Mouse (Mus musculus) inflammation-experienced regulatory T-cells (primary cell): ENCODE data around the gene Rpl18a. TPM values are rescaled to one million over a fixed set of nuclear protein-coding genes. Genes with fewer than 3 reads are reported as not detected.

Experiments used
- polyA plus RNA-seq, 2 experiments: library from polyadenylated mRNA; unstranded; fragments of 100-300 nt; shearing (Covaris generic); gene quantifications; one replicate each; pipeline ENCODE4 v1.2.1; 2017

Rpl18a gene
- polyA plus RNA-seq = 1,000 to 10,000 TPM; 5,102 to 6,041 TPM

DNA sequence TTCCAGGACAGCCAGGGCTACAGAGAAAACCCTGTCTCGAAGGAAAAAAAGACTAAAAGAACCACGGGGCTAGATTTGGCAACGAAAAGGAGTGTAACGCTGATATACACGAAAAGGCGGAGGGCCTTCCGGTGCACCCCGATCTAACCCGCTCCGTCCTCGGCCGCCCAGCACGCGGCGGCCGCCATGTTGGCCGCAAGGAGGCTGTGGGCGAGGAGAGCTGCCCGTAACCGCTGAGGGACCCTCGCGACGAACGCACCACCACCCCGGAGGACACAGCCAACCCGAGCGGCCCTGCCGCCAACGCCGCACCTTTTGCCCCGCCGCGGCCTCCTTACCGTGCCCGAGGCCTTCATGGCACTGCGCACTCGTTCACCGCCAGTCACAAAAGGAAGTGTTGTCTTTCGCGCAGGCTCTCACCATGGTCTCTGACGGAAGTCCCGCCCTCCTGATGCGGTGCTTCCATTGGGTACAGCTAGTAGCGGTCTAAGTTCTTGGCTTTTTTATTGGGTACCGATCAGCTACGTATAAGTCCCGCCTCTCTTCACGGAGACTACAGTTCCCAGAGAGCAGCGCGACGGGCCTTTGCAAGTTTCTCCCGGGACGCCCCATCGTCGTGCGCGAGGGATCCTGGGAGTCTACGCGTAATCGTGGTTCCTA lies at the start of gene Rpl18a:
Gene Rpl18a, minus strand, starts transcription at position 392 of the 660 bp plus-strand sequence.

DNA sequence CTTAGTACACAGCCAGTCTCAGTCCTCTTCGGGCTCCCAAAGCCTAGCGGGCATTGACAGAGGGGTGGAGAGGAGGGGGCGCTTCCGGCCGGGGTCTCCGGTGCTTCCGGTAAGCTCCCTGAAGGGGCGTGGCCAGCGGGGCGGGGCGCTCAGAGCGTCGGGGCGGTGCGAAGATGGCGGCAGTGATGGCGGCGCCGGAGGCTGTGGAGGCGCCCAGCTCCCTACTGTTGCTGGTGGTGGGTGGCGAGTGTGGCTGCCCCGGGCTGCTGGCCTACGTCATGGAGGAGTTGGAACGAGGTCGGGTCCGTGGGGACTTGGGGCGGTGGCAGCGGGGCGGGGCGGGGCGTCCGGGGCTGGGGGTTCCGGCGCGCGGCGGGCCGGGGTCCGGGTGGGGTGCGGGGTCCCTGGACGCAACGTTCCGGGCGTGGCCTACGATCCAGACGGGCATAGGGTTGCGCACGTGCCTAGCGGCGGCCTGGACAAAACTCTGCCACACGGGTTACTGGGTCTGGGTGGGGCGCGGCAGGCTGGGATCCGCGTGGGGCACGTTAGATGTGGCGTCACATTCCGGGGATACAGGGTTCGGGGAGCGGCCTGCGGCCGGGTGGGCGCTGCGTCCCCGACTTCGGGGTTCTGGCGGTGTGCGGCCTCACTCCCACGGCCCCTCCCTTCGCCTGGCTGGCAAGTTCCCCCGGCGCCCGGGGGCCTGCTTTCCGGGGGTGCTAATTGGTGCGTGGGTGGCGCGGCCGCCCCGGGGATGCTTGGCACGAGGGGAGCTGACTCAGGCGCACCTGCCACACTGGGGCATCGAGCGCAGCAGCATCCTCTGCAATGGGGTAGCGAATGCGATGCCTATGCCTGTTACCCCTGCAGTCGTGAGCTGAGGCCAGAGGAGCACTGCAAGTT lies 8.9 kb upstream of the Rpl18a start, which contains the start of gene Map1s:
Gene Map1s, plus strand, starts transcription at position 102 of the 906 bp plus-strand sequence.

DNA sequence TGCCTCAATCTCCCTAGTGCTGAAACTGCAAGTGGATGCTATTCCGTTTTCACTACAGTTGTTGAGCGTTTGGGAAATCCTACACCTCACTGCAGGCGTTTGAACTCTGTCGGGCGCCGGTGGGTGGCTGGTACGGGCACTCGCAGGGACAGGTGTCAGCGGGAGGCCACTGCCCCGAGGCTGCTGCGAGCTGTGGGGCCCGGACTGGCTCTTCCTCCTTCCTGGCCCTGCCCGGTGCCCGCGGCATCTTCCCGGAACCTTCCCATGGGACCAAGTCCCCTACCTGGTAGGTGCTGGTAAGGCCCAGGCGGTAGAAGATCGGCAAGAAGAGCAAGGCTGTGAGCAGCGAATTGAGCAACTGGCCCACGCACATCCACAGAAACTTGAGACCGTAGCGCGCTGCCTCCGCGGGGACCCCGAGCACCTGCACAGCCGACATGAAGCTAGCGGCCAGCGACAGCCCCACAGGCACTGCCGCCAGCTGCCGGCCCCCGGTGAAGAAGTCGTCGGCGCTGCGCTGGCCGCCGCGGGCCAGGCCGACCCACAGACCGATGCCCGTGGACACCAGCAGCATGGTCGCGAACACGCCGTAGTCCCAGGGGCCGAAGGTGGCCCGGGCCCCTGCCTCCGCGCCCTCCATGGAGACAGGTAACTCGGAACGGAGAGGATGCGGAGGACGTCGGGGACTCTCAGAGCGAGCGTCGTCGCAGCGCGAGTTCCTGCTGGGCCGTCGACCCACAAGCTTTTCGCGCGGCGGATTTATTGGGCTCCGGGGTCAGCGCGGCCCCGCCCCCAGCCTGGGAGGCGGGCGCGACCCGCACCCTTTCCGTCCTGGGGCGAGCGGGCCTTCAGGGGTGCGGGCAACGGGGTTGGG lies 5.0 kb downstream of the Rpl18a start, which contains the start of gene Slc5a5:
Gene Slc5a5, minus strand, starts transcription at position 736 of the 874 bp plus-strand sequence.

GRCm38 (mm10) chr8:70873364-70873985 lies 23.7 kb downstream of the Rpl18a start, which contains the start of gene Ccdc124:
Gene Ccdc124 (minus strand): TSS chr8:70873935.

DNA sequence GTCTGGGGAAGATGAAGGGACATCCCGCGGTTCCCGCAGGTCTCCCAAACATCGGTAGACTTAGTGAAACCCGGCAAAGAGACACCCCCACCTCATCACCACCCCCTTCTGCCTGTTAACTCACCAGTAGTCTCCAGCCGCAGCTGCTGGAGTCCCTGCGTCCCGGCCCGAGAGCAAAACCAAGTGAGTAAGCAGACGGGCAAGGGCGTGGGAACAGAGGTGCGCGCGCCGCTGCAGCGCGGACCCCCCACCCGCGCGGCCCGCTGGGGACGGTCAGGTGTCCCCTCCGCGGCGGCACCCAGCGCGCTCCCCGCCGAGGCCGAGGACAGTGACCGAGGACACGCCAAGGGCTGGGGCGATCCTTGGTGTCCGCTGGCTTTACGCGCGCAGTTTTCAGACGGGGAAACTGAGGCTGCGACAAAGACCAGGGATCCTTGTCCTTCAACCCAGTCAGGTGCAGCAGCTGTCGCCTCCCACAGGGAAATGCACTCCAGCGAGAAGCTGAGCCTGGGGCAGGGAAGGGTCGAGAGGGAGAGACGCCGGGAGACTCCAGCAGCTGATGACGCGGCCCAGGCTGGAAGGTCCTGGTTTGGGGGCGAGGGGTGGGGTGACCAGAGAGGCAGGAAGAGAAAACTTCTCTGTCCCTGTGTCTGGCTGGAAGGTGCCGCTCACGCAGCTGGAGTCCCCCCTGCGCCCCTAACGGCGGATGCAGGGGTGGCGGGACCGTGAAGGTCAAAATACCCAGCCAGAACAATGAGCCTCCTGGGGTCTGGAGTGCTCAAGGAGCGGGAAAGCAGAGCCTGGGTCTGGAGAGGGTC lies 34.2 kb downstream of the Rpl18a start, which contains the start of gene Kcnn1:
Gene Kcnn1, minus strand, starts transcription at position 435 of the 818 bp plus-strand sequence.

Other genes starting within 250 kb of the Rpl18a start
- gene Pgpep1, start 237.0 kb downstream of the Rpl18a start, polyA plus RNA-seq = 1 to 10 TPM; 1.5 to 4.3 TPM
- 100 to 1,000 TPM; 304 to 322 TPM for gene Lsm4, start 224.2 kb downstream of the Rpl18a start, polyA plus RNA-seq
- gene Jund, start 198.5 kb downstream of the Rpl18a start, polyA plus RNA-seq = 100 to 1,000 TPM; 739 to 832 TPM
- 1 to 10 TPM in 1 of 2 experiments, under 1 TPM in 1; 0.08 to 1.1 TPM for gene Iqcn, start 194.0 kb downstream of the Rpl18a start, polyA plus RNA-seq
- under 1 TPM in 1 of 2 experiments, not detected in 1; 0.56 TPM for gene Gm3336, start 178.9 kb downstream of the Rpl18a start, polyA plus RNA-seq
- gene Pde4c, start 173.7 kb downstream of the Rpl18a start, polyA plus RNA-seq = under 1 TPM; 0.37 to 0.56 TPM
- gene Rab3a, start 142.7 kb downstream of the Rpl18a start, polyA plus RNA-seq = 10 to 100 TPM; 11.1 to 17.4 TPM
- gene Mpv17l2, start 136.5 kb downstream of the Rpl18a start, polyA plus RNA-seq = 10 to 100 TPM; 54.0 to 62.1 TPM
- 10 to 100 TPM; 26.3 to 34.1 TPM for gene Pik3r2, start 120.7 kb downstream of the Rpl18a start, polyA plus RNA-seq
- gene Mast3, start 92.4 kb downstream of the Rpl18a start, polyA plus RNA-seq = 100 to 1,000 TPM in 1 of 2 experiments, 10 to 100 TPM in 1; 85.6 to 111 TPM
- 10 to 100 TPM; 36.1 to 48.8 TPM for gene Il12rb1, start 89.0 kb downstream of the Rpl18a start, polyA plus RNA-seq
- 10 to 100 TPM; 27.8 to 35.2 TPM for gene Arrdc2, start 57.7 kb downstream of the Rpl18a start, polyA plus RNA-seq
- gene Kcnn1, start 34.2 kb downstream of the Rpl18a start, polyA plus RNA-seq = under 1 TPM; 0.16 to 0.65 TPM
- 10 to 100 TPM; 72.9 to 77.4 TPM for gene Ccdc124, start 23.5 kb downstream of the Rpl18a start, polyA plus RNA-seq
- not detected for gene Slc5a5, start 4.7 kb downstream of the Rpl18a start, polyA plus RNA-seq
- gene Map1s, start 8.5 kb upstream of the Rpl18a start, polyA plus RNA-seq = 10 to 100 TPM; 59.8 to 80.4 TPM